15 mouse cellular contexts compared by ENCODE assay signal in the genomic region with DNA sequence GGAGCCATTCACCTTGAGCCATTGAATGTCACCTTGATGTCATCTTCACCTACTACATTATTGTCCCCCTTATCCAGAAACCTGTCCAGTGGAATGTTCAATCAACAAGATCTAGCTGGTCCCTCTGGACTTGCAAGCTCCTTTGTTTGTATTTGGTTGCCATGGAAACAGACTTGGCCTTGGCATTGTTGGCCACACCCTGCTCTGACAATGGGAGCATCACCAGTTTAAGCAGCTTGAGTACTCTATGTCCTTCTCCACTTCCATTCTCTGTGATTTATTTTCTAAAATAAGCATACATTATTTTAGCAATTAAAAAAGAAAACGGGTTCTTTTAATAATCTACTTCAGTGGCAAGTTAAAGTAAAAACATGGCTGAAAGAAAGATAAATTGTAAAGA.
DNase-seq lines count a peak whose midpoint lies in the region; ATAC-seq and TF ChIP-seq lines count a peak whose summit lies in the region.
"Had no signal": no experiment of that assay in that cellular context is flagged by ENCODE, and none has a peak within 500 bp of the region (broad histone marks: within the 10 kb centered on the region; RNA-seq: fewer than 3 reads in every experiment).

No protein-coding gene starts in this region.

- no peak for TF ChIP-seq CTCF in lung, adult 2 months (IDR thresholded peaks at IDR 0.05; ENCODE audit: insufficient read depth, low read length)
- no peak for TF ChIP-seq CTCF in brain, embryonic 14.5 days (IDR thresholded peaks at IDR 0.05; ENCODE audit: borderline replicate concordance, extremely low read depth, insufficient read depth, insufficient read length)

- H3K27ac ChIP-seq in embryonic facial prominence, embryonic 11.5 days (replicated peaks; ENCODE audit: low read depth, low read length), result no peak overlapping the region
- H3K27ac ChIP-seq in embryonic facial prominence, embryonic 10.5 days (replicated peaks), result no peak overlapping the region
- H3K27ac ChIP-seq: forebrain, embryonic 12.5 days; limb, embryonic 15.5 days had no signal

- no peaks in the 10 kb centered on the region for H3K36me3 ChIP-seq in embryonic facial prominence, embryonic 11.5 days (replicated peaks; ENCODE audit: control insufficient read depth, insufficient read depth, low read depth, low read length)
- H3K36me3 ChIP-seq in embryonic facial prominence, embryonic 10.5 days (replicated peaks), result no peaks in the 10 kb centered on the region
- H3K36me3 ChIP-seq: forebrain, embryonic 12.5 days; limb, embryonic 15.5 days had no signal

- no peaks in the 10 kb centered on the region for H3K9me3 ChIP-seq in embryonic facial prominence, embryonic 11.5 days (replicated peaks; ENCODE audit: control insufficient read depth, low read length)
- no peaks in the 10 kb centered on the region for H3K9me3 ChIP-seq in embryonic facial prominence, embryonic 10.5 days
- H3K9me3 ChIP-seq: forebrain, embryonic 12.5 days; limb, embryonic 15.5 days had no signal

- no peaks in the 10 kb centered on the region for H3K27me3 ChIP-seq in embryonic facial prominence, embryonic 11.5 days (ENCODE audit: control insufficient read depth, insufficient read depth, low read length)
- peaks cover 4% of the 10 kb centered on the region; the same call in 1 of the 2 replicates for H3K27me3 ChIP-seq in embryonic facial prominence, embryonic 10.5 days (replicated peaks; ENCODE audit: low read depth, poor library complexity, severe bottlenecking)
- H3K27me3 ChIP-seq: forebrain, embryonic 12.5 days; limb, embryonic 15.5 days had no signal

- H3K4me3 ChIP-seq in embryonic facial prominence, embryonic 11.5 days (ENCODE audit: low read depth, low read length), result no peak overlapping the region
- no peak overlapping the region for H3K4me3 ChIP-seq in embryonic facial prominence, embryonic 10.5 days
- H3K4me3 ChIP-seq in lung, adult 2 months (replicated peaks; ENCODE audit: extremely low read depth, low read depth, low read length), result no peak overlapping the region
- H3K4me3 ChIP-seq: forebrain, embryonic 12.5 days; limb, embryonic 15.5 days had no signal

- ATAC-seq in embryonic facial prominence, embryonic 11.5 days (replicated peaks; ENCODE audit: insufficient number of reproducible peaks, low FRiP score, low TSS enrichment, low read depth), result no peak
- ATAC-seq: midbrain, embryonic 16.5 days had no signal

- DNase-seq in embryonic facial prominence, embryonic 11.5 days (ENCODE audit: low spot score), result peak; percentile 52
- no peak for DNase-seq in embryonic facial prominence, embryonic 10.5 days (ENCODE audit: low spot score)
- DNase-seq in lung, postnatal 36 days, result peak; percentile 25
- no peak for DNase-seq in lung, adult 2 months
- DNase-seq in brain, embryonic 14.5 days (ENCODE audit: low read depth), result peak; percentile 42
- no peak for DNase-seq in ovary, adult 18-20 months (ENCODE audit: low spot score)
- no peak for DNase-seq in testis, postnatal 14 days (ENCODE audit: low spot score)
- no peak for DNase-seq in cerebellum, postnatal 14 days
- DNase-seq: adrenal gland, adult 2 months; cerebellum, adult 18-20 months; heart, adult 11 months; right cerebral cortex, postnatal 14 days had no signal

- 79% methylated on average over 1 of the region's 1 CpGs for WGBS in embryonic facial prominence, embryonic 11.5 days
- 84% methylated on average over 1 of the region's 1 CpGs for WGBS in embryonic facial prominence, embryonic 10.5 days
- WGBS in lung, adult 2 months, result 59% methylated on average over 1 of the region's 1 CpGs

- H3K4me2 ChIP-seq in embryonic facial prominence, embryonic 11.5 days (ENCODE audit: low read depth, low read length), result no peak overlapping the region
- H3K4me2 ChIP-seq: forebrain, embryonic 12.5 days; limb, embryonic 15.5 days had no signal

- no peak overlapping the region for H3K9ac ChIP-seq in embryonic facial prominence, embryonic 11.5 days (replicated peaks; ENCODE audit: low read length)
- H3K9ac ChIP-seq: forebrain, embryonic 12.5 days; limb, embryonic 15.5 days had no signal

- no peak for TF ChIP-seq POLR2A in lung, adult 2 months (IDR thresholded peaks at IDR 0.05; ENCODE audit: borderline replicate concordance, extremely low read depth, low read depth, low read length)
- TF ChIP-seq POLR2A in brain, embryonic 14.5 days (IDR thresholded peaks at IDR 0.05; ENCODE audit: borderline replicate concordance, extremely low read depth, insufficient read depth, insufficient read length, poor library complexity, severe bottlenecking), result no peak

- H3K4me1 ChIP-seq in embryonic facial prominence, embryonic 11.5 days (ENCODE audit: control insufficient read depth, insufficient read depth, low read length), result no peaks in the 10 kb centered on the region; the same call in 1 of the 2 replicates
- H3K4me1 ChIP-seq in embryonic facial prominence, embryonic 10.5 days, result peaks cover 12% of the 10 kb centered on the region
- H3K4me1 ChIP-seq in lung, adult 2 months (ENCODE audit: control insufficient read depth, insufficient read depth, low read length), result no peaks in the 10 kb centered on the region

Comparison
In these comparisons a context has a peak if more than half of its experiments do, and no peak if none do; other contexts are left out.
1. DNase-seq: peak in embryonic facial prominence, embryonic 11.5 days (single experiment), lung, postnatal 36 days (single experiment) and brain, embryonic 14.5 days (single experiment); none in embryonic facial prominence, embryonic 10.5 days (single experiment), lung, adult 2 months (single experiment), ovary, adult 18-20 months (single experiment), testis, postnatal 14 days (single experiment) and cerebellum, postnatal 14 days (0 of 2).